Mouse (Mus musculus) left cerebral cortex, adult 18-20 months (tissue): Measurements from ENCODE around the gene Gm26602. TPM values are rescaled to one million over a fixed set of nuclear protein-coding genes. Genes with fewer than 3 reads are reported as not detected.
"Not testable (repeated sequence)": the region's sequence is repeated elsewhere in the genome, so short reads cannot be mapped to it uniquely, and the experiment has no call there.

Source experiments
- DNase-seq, 2 experiments: peaks; one replicate each; pipeline ENCODE4 v3.0.0; 2021 to 2022; ENCODE audit warnings: low spot score in 2 of 2, mixed read lengths in 1 of 2
- microRNA-seq, 2 experiments: library from miRNA; unstranded; fragments of <30 nt; microRNA quantifications; one replicate each; pipeline ENCODE4 v1.2.0; 2021
- total RNA-seq, 2 experiments: library from RNA; stranded (reverse); gene quantifications; 2 replicates each; pipeline ENCODE4 v1.2.3; 2021

The Gm26602 gene
- total RNA-seq, 2 experiments from 2014 or later = not detected

DNA sequence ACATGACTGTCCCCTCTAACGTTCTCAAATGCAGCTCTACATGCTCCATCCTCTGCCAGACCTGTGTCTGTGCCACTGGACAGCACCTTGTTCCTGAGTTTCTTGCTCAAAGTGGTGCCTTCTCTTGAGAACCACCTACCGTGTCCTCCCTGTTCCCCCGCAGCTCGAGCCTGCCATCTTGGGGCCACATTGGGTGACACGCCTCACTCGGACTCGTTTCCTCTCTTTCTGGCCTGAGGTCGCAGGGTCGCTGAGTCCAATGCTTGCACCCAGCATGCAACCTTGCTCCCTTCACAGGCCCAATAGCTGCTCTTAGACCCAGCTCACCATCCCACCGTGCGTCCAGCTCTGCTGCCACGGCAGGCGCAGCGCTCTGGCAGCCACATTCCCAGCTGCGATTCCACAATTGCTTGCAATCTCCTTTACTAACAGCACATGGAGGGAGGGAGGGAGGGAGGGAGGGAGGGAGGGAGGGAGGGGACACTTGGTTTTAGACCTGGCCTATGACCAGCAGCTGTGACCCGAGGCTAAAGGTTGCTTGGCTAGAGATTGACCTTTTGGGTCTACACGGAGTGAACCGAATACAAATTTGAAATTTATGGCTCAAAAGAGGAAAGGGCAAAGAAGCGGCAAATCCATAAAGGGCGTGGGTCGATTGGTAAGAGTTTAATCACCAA is 47.6 kb downstream of the Gm26602 start:
- DNase-seq = peak; percentile 77 to 78

DNA sequence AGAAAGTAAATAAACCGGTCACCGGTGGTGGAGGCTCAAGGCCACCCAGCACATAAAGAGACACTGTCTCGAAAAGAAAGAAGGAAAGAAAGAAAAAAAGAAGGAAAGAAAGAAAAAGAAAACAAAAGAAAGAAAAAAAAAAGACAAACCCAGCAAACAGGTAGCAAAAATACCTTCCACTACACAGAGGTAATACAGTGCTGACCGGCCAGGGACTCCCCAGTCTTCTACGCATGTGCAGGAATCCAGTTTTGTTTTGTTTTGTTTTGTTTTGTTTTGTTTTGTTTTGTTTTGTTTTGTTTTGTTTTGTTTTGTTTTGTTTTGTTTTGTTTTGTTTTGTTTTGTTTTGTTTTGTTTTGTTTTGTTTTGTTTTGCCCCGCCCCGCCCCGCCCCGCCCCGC is 48.8 kb downstream of the Gm26602 start:
- not testable (repeated sequence) for DNase-seq

DNA sequence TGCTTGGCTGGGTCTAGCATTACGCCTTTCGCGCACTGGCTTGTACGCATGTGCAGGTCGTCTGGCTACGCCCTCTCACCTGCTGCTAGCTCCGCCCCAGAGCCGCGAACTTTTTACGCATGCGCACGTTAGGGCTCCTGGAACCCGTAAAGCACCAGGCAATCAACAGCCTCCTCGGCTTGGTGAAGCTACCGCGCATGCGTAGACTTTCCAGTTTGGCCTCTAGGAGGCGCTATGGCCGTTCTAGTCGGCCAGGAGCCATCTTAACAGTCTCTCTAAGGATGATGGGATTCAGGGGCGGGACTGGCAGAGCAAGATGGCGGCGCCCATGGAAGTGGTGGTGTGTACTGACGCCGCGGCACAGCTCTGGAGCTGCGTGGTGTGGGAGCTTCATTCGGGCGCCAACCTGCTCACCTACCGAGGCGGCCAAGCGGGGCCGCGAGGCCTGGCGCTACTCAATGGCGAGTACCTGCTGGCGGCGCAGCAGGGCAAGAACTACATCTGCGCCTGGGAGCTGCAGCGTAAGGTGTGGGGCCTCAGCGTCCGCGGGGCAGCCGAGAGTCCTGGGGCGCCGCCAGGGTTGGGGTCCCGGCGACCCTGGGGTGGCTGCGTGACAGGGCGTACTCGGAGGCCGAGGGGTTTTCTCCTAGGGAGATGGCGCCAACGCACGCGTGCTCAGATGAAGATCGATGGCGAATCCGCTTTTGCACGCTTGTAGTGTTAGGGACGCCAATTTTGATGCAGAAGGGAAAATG is 49.4 kb downstream of the Gm26602 start, which contains the start of gene Wdr18:
Gene Wdr18, plus strand, starts transcription at position 306 of the 755 bp plus-strand sequence.
- peak; percentile 99 for DNase-seq

Small RNAs within 50 kb of the gene (microRNA-seq; reads per million reads assigned to microRNA genes)
- gene Mir6910 = 0 to 0.25 reads per million in 2 experiments

Other genes starting within 250 kb of the Gm26602 start
- not detected for gene Madcam1, start 246.3 kb upstream of the Gm26602 start, total RNA-seq
- 10 to 100 TPM; 69.8 to 77.1 TPM for gene Tpgs1, start 241.5 kb upstream of the Gm26602 start, total RNA-seq
- gene Cdc34, start 228.7 kb upstream of the Gm26602 start, total RNA-seq = 10 to 100 TPM; 75.4 to 77.5 TPM
- 1 to 10 TPM; 2.7 to 3.2 TPM for gene Gzmm, start 221.8 kb upstream of the Gm26602 start, total RNA-seq
- 100 to 1,000 TPM; 566 to 614 TPM for gene Bsg, start 206.4 kb upstream of the Gm26602 start, total RNA-seq
- gene Hcn2, start 194.2 kb upstream of the Gm26602 start, total RNA-seq = 100 to 1,000 TPM; 142 to 157 TPM
- 10 to 100 TPM; 50.6 to 55.3 TPM for gene Polrmt, start 164.3 kb upstream of the Gm26602 start, total RNA-seq
- gene Fgf22, start 155.8 kb upstream of the Gm26602 start, total RNA-seq = 1 to 10 TPM; 4.3 to 5.6 TPM
- gene Rnf126, start 143.9 kb upstream of the Gm26602 start, total RNA-seq = 10 to 100 TPM; 86.7 to 98.4 TPM
- gene Fstl3, start 133.6 kb upstream of the Gm26602 start, total RNA-seq = 1 to 10 TPM; 2.7 to 3.2 TPM
- gene Prss57, start 119.9 kb upstream of the Gm26602 start, total RNA-seq = under 1 TPM; 0.63 to 0.72 TPM
- gene Palm, start 117.3 kb upstream of the Gm26602 start, total RNA-seq = 100 to 1,000 TPM; 290 to 308 TPM
- under 1 TPM; 0.61 to 0.86 TPM for gene Misp, start 89.9 kb upstream of the Gm26602 start, total RNA-seq
- 10 to 100 TPM; 54.3 to 62.5 TPM for gene Ptbp1, start 56.4 kb upstream of the Gm26602 start, total RNA-seq
- gene Prtn3, start 36.4 kb upstream of the Gm26602 start, total RNA-seq = 1 to 10 TPM; 2.2 to 2.3 TPM
- gene Plppr3, start 36.2 kb upstream of the Gm26602 start, total RNA-seq = 10 to 100 TPM; 55.6 to 58.0 TPM
- gene Elane, start 24.6 kb upstream of the Gm26602 start, total RNA-seq = not detected
- not detected for gene Cfd, start 20.0 kb upstream of the Gm26602 start, total RNA-seq
- gene Med16, start 1.9 kb upstream of the Gm26602 start, total RNA-seq = 10 to 100 TPM; 48.6 to 63.7 TPM
- 10 to 100 TPM in 1 of 2 experiments, 1 to 10 TPM in 1; 5.3 to 10.3 TPM for gene Kiss1r, start 6.1 kb downstream of the Gm26602 start, total RNA-seq
- 100 to 1,000 TPM; 307 to 318 TPM for gene R3hdm4, start 10.4 kb downstream of the Gm26602 start, total RNA-seq
- 1 to 10 TPM; 5.6 to 7.2 TPM for gene Arid3a, start 16.2 kb downstream of the Gm26602 start, total RNA-seq
- gene Wdr18, start 49.3 kb downstream of the Gm26602 start, total RNA-seq = 10 to 100 TPM; 45.3 to 46.5 TPM
- gene Grin3b, start 59.9 kb downstream of the Gm26602 start, total RNA-seq = under 1 TPM; 0.14 to 0.16 TPM
- 100 to 1,000 TPM; 112 to 113 TPM for gene Tmem259, start 73.5 kb downstream of the Gm26602 start, total RNA-seq
- 1 to 10 TPM; 6.7 to 8.0 TPM for gene Cnn2, start 77.7 kb downstream of the Gm26602 start, total RNA-seq
- gene Abca7, start 85.6 kb downstream of the Gm26602 start, total RNA-seq = 10 to 100 TPM; 13.0 to 13.7 TPM
- 1 to 10 TPM; 3.7 to 4.1 TPM for gene Arhgap45, start 105.8 kb downstream of the Gm26602 start, total RNA-seq
- gene Polr2e, start 128.9 kb downstream of the Gm26602 start, total RNA-seq = 10 to 100 TPM; 73.6 to 75.2 TPM
- 100 to 1,000 TPM; 554 to 575 TPM for gene Gpx4, start 136.3 kb downstream of the Gm26602 start, total RNA-seq
- 10 to 100 TPM; 16.8 to 18.8 TPM for gene Sbno2, start 194.7 kb downstream of the Gm26602 start, total RNA-seq
- 100 to 1,000 TPM; 108 to 109 TPM for gene Stk11, start 204.9 kb downstream of the Gm26602 start, total RNA-seq
- gene Atp5d, start 227.8 kb downstream of the Gm26602 start, total RNA-seq = 100 to 1,000 TPM; 367 to 371 TPM
- gene Cbarp, start 230.0 kb downstream of the Gm26602 start, total RNA-seq = 100 to 1,000 TPM; 418 to 437 TPM
- gene Midn, start 237.4 kb downstream of the Gm26602 start, total RNA-seq = 100 to 1,000 TPM; 105 TPM